Mouse (Mus musculus) limb, embryonic 14.5 days (tissue): ENCODE data around the gene Abhd8. TPM values are rescaled to one million over a fixed set of nuclear protein-coding genes. Genes with fewer than 3 reads are reported as not detected.

ENCODE experiments used
- ATAC-seq: fragments of 200-750 bp; cut with Nextera tagmentation; 2 replicates; pipeline ENCODE4 v1.8.0; 2017; ENCODE audit warnings: low read depth, moderate number of reproducible peaks, moderate TSS enrichment; ENCODE audit not compliant: low FRiP score
- DNase-seq: peaks from one replicate; pipeline ENCODE4 v3.0.0-alpha.2; 2015; ENCODE audit warnings: low spot score
- H3K27ac ChIP-seq: fragments of 300-500 bp; sonication (generic); replicated peaks from 2 replicates; pipeline ENCODE4 v1.5.1; 2014; ENCODE audit warnings: low read depth, mild to moderate bottlenecking, low read length, moderate library complexity, mixed read lengths
- H3K27me3 ChIP-seq: fragments of 300-500 bp; sonication (generic); 2 replicates; pipeline ENCODE4 v1.6.1; 2014; ENCODE audit warnings: low read length, mixed read lengths; ENCODE audit not compliant: control insufficient read depth, insufficient read depth
- H3K36me3 ChIP-seq: fragments of 300-500 bp; sonication (generic); 2 replicates; pipeline ENCODE4 v1.6.1; 2014; ENCODE audit warnings: mild to moderate bottlenecking, low read length, moderate library complexity, mixed read lengths; ENCODE audit not compliant: control insufficient read depth, insufficient read depth
- H3K4me1 ChIP-seq: fragments of 300-500 bp; sonication (generic); 2 replicates; pipeline ENCODE4 v1.6.1; 2014; ENCODE audit warnings: antibody characterized with exemption, low read length, mixed read lengths; ENCODE audit not compliant: control insufficient read depth, insufficient read depth
- H3K4me2 ChIP-seq: fragments of 300-500 bp; sonication (generic); replicated peaks from 2 replicates; pipeline ENCODE4 v1.6.1; 2014; ENCODE audit warnings: low read depth, mild to moderate bottlenecking, low read length, moderate library complexity; ENCODE audit not compliant: severe bottlenecking
- H3K4me3 ChIP-seq: fragments of 300-500 bp; sonication (generic); replicated peaks from 2 replicates; pipeline ENCODE4 v1.5.1; 2014; ENCODE audit warnings: low read length
- H3K9ac ChIP-seq: fragments of 300-500 bp; sonication (generic); 2 replicates; pipeline ENCODE4 v1.6.1; 2014; ENCODE audit warnings: mild to moderate bottlenecking, low read depth, low read length, moderate library complexity; ENCODE audit not compliant: severe bottlenecking
- H3K9me3 ChIP-seq: fragments of 300-500 bp; sonication (generic); 2 replicates; pipeline ENCODE4 v1.6.1; 2016; ENCODE audit warnings: low read length; ENCODE audit not compliant: control insufficient read depth
- POLR2A ChIP-seq: fragments of 200-500 bp; IDR thresholded peaks from 2 replicates; pipeline ENCODE4 v1.8.0; 2012; ENCODE audit warnings: inconsistent platforms, mild to moderate bottlenecking, moderate library complexity, borderline replicate concordance; ENCODE audit not compliant: insufficient read depth, insufficient read length; ENCODE audit errors: extremely low read depth
- WGBS: fragments of 180-500 bp; shearing (Covaris S2); extraction: QIAGEN DNeasy Blood & Tissue Kit; methylation state at CpG from one replicate; pipeline ENCODE4 v1.1.7; 2014; 5-methylcytosine and 5-hydroxymethylcytosine counted together
- polyA plus RNA-seq, 2 experiments: library from polyadenylated mRNA; depleted of rRNA in 1 of 2; stranded (reverse) in 1 of 2; unstranded in 1 of 2; fragments of >200 nt; fragmentation: Nextera tagmentation in 1 of 2; extraction: Ambion mirVana in 1 of 2; gene quantifications; 2 replicates each; pipeline versions ENCODE4 v1.2.1 to v1.2.3; 2012 to 2014

Gene Abhd8
- polyA plus RNA-seq, 2 experiments: 48.6 to 72.6 TPM

DNA sequence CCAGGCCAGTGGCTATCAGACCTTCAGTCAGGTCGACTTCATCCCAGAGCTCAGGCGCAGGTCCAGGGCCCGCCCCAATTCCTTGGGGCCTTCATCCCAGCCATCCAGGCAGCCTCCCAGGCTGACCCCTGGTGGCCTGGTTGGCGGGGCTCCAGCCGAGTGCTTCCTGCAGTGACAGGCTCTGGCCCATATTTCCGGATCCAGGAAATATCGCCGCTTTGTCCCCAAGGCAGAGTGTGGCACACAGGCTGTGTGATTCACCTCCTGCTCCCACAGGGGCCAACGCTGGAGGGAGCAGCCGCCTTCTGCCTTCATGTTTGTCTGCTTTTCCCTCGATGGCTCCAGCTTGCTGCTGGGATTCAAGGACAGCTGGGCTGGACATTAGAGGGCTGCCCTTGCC lies 33.0 kb upstream of the Abhd8 start:
- H3K9ac ChIP-seq: no peak overlapping the region
- ATAC-seq (no peak), DNase-seq (peak; percentile 36)
- H3K4me3 ChIP-seq: no peak overlapping the region
- no peak overlapping the region for H3K4me2 ChIP-seq
- no peak for TF ChIP-seq POLR2A
- WGBS: 37% methylated on average over 11 of the region's 11 CpGs
- peaks cover 30% of the 10 kb centered on the region for H3K36me3 ChIP-seq
- H3K27me3 ChIP-seq: no peaks in the 10 kb centered on the region
- H3K27ac ChIP-seq: no peak overlapping the region
- no peaks in the 10 kb centered on the region for H3K9me3 ChIP-seq
- peaks cover 22% of the 10 kb centered on the region for H3K4me1 ChIP-seq

DNA sequence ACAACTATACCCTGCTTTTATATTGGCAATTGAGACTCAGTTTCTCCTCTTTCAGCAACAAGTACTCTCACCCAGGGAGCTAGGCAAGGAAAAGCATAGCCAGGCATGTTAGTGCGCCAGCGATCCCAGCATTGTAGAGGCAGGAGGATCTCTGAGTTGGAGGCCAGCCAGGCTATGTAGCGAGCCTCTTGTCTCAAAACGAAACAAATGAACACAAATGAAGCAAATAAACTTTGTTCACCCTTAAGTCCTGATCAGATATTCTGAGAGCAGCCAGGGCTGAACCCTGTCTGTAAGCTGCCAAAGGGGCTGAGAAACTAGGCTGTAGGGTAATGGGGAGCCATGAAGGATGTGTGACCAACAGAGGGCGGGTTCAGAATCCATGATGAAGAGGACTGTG lies 32.4 kb upstream of the Abhd8 start:
- Histone ChIP-seq H3K9ac (no peak overlapping the region), H3K27ac (no peak overlapping the region), H3K36me3 (peaks cover 37% of the 10 kb centered on the region), H3K27me3 (no peaks in the 10 kb centered on the region), H3K9me3 (no peaks in the 10 kb centered on the region), H3K4me1 (peaks cover 22% of the 10 kb centered on the region), H3K4me3 (no peak overlapping the region), H3K4me2 (no peak overlapping the region)
- no peak for DNase-seq
- no peak for ATAC-seq
- WGBS: 95% methylated on average over 5 of the region's 5 CpGs
- no peak for TF ChIP-seq POLR2A

- H3K4me1 ChIP-seq: peaks cover 22% of the 10 kb centered on the region
- no peaks in the 10 kb centered on the region for H3K27me3 ChIP-seq
- DNase-seq (peak; percentile 77), ATAC-seq (peak; percentile 46)
- H3K4me3 ChIP-seq: no peak overlapping the region
- TF ChIP-seq POLR2A: no peak
- 15% methylated on average over 13 of the region's 16 CpGs for WGBS
- H3K36me3 ChIP-seq: peaks cover 45% of the 10 kb centered on the region
- no peaks in the 10 kb centered on the region for H3K9me3 ChIP-seq
- 0 out of 2 replicates have a peak overlapping the region, but pooled peaks have one; percentile 16 for H3K9ac ChIP-seq
- H3K4me2 ChIP-seq: peak overlapping the region; percentile 19; the same call in 1 of the 2 replicates
- H3K27ac ChIP-seq: no peak overlapping the region
These were observed 31.6 kb upstream of the Abhd8 start for GRCm38 (mm10) chr8:71495039-71495438.

DNA sequence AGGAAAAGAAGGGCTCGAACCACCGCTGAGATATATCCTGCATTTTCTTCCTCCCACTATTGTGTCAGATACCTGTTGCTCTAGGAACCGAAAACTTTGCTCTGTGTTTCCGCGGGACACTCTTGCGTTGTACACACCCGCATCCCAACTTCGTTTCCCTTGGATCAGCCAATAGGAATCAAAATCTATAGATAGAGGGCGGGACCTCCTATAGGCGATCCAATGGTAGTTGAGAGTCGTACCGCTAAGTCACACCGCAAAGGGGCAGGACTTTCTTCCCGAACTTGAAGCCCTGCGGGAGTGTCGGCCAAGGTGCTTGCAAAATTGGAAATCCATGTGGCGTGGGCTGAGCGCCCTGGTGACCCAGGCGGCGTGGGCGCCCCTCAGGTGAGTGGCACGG lies 25.0 kb upstream of the Abhd8 start:
- H3K36me3 ChIP-seq: peaks cover 34% of the 10 kb centered on the region

DNA sequence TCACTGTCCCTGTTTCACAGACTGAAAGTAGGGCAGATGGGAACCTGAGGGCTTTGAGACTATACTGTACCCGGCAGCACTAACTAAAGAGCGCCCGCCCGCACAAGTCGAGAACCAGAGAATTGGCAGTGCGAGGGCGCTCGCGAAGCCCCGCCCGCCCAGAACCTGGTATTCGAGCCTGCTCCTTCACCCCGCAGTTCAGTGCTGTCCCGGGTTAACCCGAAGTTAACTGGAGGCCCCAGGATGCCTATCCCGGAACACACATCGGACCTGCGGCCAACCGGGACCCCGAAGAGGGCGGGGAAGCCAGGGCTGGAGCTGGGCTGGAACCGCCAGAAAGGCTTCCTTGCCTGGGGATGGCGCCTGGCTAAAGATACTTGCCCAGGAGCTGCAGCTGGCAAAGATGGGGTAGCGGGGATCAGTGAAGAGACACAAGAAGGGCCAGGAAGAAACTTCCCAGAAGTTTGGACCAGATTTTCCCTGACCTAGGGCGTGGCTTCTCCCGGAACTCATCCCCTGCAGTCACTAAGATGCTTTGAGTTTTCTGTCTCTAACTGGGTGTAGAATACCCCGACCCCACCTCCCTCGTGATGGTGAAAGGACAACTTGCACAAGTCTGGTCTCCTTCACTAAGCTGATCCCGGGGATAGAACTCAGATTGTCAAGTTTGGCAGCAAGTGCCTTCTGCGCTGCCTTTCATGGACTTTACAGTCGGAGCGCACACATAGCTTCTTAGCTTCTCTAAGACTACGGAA lies 24.4 kb upstream of the Abhd8 start, which contains the start of gene Gtpbp3:
TSS of gene Gtpbp3 (plus strand) at position 413 of the 755 bp plus-strand sequence.
- DNase-seq (peak; percentile 82), ATAC-seq (peak; percentile 48)
- no peaks in the 10 kb centered on the region for H3K27me3 ChIP-seq
- peak within 1 kb of the TSS; percentile 72 for H3K9ac ChIP-seq
- 1% methylated on average over 33 of the region's 33 CpGs for WGBS
- peak within 1 kb of the TSS; percentile 60 for H3K4me3 ChIP-seq
- 0 out of 2 replicates have a peak, but pooled peaks have one; percentile 29 for TF ChIP-seq POLR2A
- H3K27ac ChIP-seq: peak within 1 kb of the TSS; percentile 48
- H3K4me1 ChIP-seq: peaks cover 12% of the 10 kb centered on the region
- no peaks in the 10 kb centered on the region for H3K9me3 ChIP-seq
- H3K4me2 ChIP-seq: peak within 1 kb of the TSS; percentile 98
- H3K36me3 ChIP-seq: peaks cover 30% of the 10 kb centered on the region

More for the DNA sequence above, 25.0 kb upstream of the Abhd8 start:
- peak overlapping the region; percentile 72 for H3K9ac ChIP-seq
- TF ChIP-seq POLR2A: no peak
- peak overlapping the region; percentile 98 for H3K4me2 ChIP-seq
- H3K4me1 ChIP-seq: peaks cover 12% of the 10 kb centered on the region
- H3K27me3 ChIP-seq: no peaks in the 10 kb centered on the region
- 1% methylated on average over 21 of the region's 22 CpGs for WGBS
- H3K9me3 ChIP-seq: no peaks in the 10 kb centered on the region
- peak; percentile 96 for DNase-seq
- peak overlapping the region; percentile 60 for H3K4me3 ChIP-seq
- peak overlapping the region; percentile 48; the same call in 1 of the 2 replicates for H3K27ac ChIP-seq
- ATAC-seq: peak; percentile 95
